Comparison of ENCODE assay signal across 23 mouse cellular contexts in genomic region chr5:127705976-127706375, GRCm38 (mm10).
DNase-seq lines count a peak whose midpoint lies in the region; TF ChIP-seq lines count a peak whose summit lies in the region.
"Had no signal": no experiment of that assay in that cellular context is flagged by ENCODE, and none has a peak within 500 bp of the region (broad histone marks: within the 10 kb centered on the region; RNA-seq: fewer than 3 reads in every experiment).

No protein-coding gene starts in this region.

- H3K4me3 ChIP-seq in E14TG2a.4 (replicated peaks; ENCODE audit: low read length) = 0 out of 2 replicates have a peak overlapping the region, but pooled peaks have one; percentile 21
- H3K4me3 ChIP-seq: embryonic facial prominence, embryonic 15.5 days; heart, adult 2 months; hindbrain, embryonic 15.5 days; limb, embryonic 15.5 days had no signal

- H3K4me1 ChIP-seq in E14TG2a.4 (replicated peaks; ENCODE audit: low read depth, low read length) = peaks cover 82% of the 10 kb centered on the region
- H3K4me1 ChIP-seq: embryonic facial prominence, embryonic 15.5 days; hindbrain, embryonic 15.5 days; limb, embryonic 15.5 days had no signal

- DNase-seq in layer of hippocampus, adult 9-11 months = peak; percentile 23
- no peak for DNase-seq in layer of hippocampus, postnatal 25 days (ENCODE audit: extremely low spot score in 1 of 2, low spot score in 1 of 2)
- peak; percentile 89 for DNase-seq in brain, adult 2 months (ENCODE audit: low read depth, low spot score)
- DNase-seq in left cerebral cortex, postnatal 25 days (ENCODE audit: low spot score in 2 of 2) = peak; percentile 52 to 94
- DNase-seq in heart, postnatal 25 days (ENCODE audit: low spot score) = no peak
- no peak for DNase-seq in lung, postnatal 4 days
- DNase-seq: adrenal gland, postnatal 25 days; cerebellum, adult 9-10 months; gastrocnemius, postnatal 36 days; heart, adult 2 months; heart, postnatal 4 days; kidney, adult 8-10 months; kidney, postnatal 10 days; lung, embryonic 14.5 days; lung, postnatal 36 days; midbrain, embryonic 14.5 days; spleen, adult 18-20 months had no signal

- no peaks in the 10 kb centered on the region for H3K9me3 ChIP-seq in E14TG2a.4 (ENCODE audit: low read length)
- H3K9me3 ChIP-seq: embryonic facial prominence, embryonic 15.5 days; hindbrain, embryonic 15.5 days; limb, embryonic 15.5 days had no signal

- intact Hi-C loops in left cerebral cortex, postnatal 25 days (cut with DNase I) = loop anchor here (5.0 kb wide), 2 partner anchors 251 to 726 kb away; partner anchors contain the start of gene Tmem132d
- intact Hi-C loops in heart, postnatal 25 days (cut with DNase I) = no loop called here

- no peak for TF ChIP-seq CTCF in E14TG2a.4 (conservative IDR thresholded peaks at IDR 0.05; ENCODE audit: low read length)

- peaks cover 26% of the 10 kb centered on the region for H3K36me3 ChIP-seq in E14TG2a.4 (ENCODE audit: insufficient read depth, low read length)
- H3K36me3 ChIP-seq: embryonic facial prominence, embryonic 15.5 days; G1E; hindbrain, embryonic 15.5 days; limb, embryonic 15.5 days had no signal

- no peaks in the 10 kb centered on the region for H3K27me3 ChIP-seq in E14TG2a.4 (ENCODE audit: insufficient read depth, low read length)
- H3K27me3 ChIP-seq: embryonic facial prominence, embryonic 15.5 days; hindbrain, embryonic 15.5 days; limb, embryonic 15.5 days; Patski had no signal

Comparison
In these comparisons a context has a peak if more than half of its experiments do, and no peak if none do; other contexts are left out.
1. DNase-seq: peak in layer of hippocampus, adult 9-11 months (single experiment), brain, adult 2 months (single experiment) and left cerebral cortex, postnatal 25 days (2 of 2); none in layer of hippocampus, postnatal 25 days (0 of 2), heart, postnatal 25 days (single experiment) and lung, postnatal 4 days (0 of 2).